Mouse (Mus musculus) limb, embryonic 14.5 days (tissue): ENCODE results near the gene Tenm2. TPM values are rescaled to one million over a fixed set of nuclear protein-coding genes. Genes with fewer than 3 reads are reported as not detected.

Experiments used
- ATAC-seq: fragments of 200-750 bp; cut with Nextera tagmentation; 2 replicates; pipeline ENCODE4 v1.8.0; 2017; ENCODE audit warnings: low read depth, moderate number of reproducible peaks, moderate TSS enrichment; ENCODE audit not compliant: low FRiP score
- DNase-seq: peaks from one replicate; pipeline ENCODE4 v3.0.0-alpha.2; 2015; ENCODE audit warnings: low spot score
- H3K27ac ChIP-seq: fragments of 300-500 bp; sonication (generic); replicated peaks from 2 replicates; pipeline ENCODE4 v1.5.1; 2014; ENCODE audit warnings: low read depth, mild to moderate bottlenecking, low read length, moderate library complexity, mixed read lengths
- H3K27me3 ChIP-seq: fragments of 300-500 bp; sonication (generic); 2 replicates; pipeline ENCODE4 v1.6.1; 2014; ENCODE audit warnings: low read length, mixed read lengths; ENCODE audit not compliant: control insufficient read depth, insufficient read depth
- H3K36me3 ChIP-seq: fragments of 300-500 bp; sonication (generic); 2 replicates; pipeline ENCODE4 v1.6.1; 2014; ENCODE audit warnings: mild to moderate bottlenecking, low read length, moderate library complexity, mixed read lengths; ENCODE audit not compliant: control insufficient read depth, insufficient read depth
- H3K4me1 ChIP-seq: fragments of 300-500 bp; sonication (generic); 2 replicates; pipeline ENCODE4 v1.6.1; 2014; ENCODE audit warnings: antibody characterized with exemption, low read length, mixed read lengths; ENCODE audit not compliant: control insufficient read depth, insufficient read depth
- H3K4me2 ChIP-seq: fragments of 300-500 bp; sonication (generic); replicated peaks from 2 replicates; pipeline ENCODE4 v1.6.1; 2014; ENCODE audit warnings: low read depth, mild to moderate bottlenecking, low read length, moderate library complexity; ENCODE audit not compliant: severe bottlenecking
- H3K4me3 ChIP-seq: fragments of 300-500 bp; sonication (generic); replicated peaks from 2 replicates; pipeline ENCODE4 v1.5.1; 2014; ENCODE audit warnings: low read length
- H3K9ac ChIP-seq: fragments of 300-500 bp; sonication (generic); 2 replicates; pipeline ENCODE4 v1.6.1; 2014; ENCODE audit warnings: mild to moderate bottlenecking, low read depth, low read length, moderate library complexity; ENCODE audit not compliant: severe bottlenecking
- H3K9me3 ChIP-seq: fragments of 300-500 bp; sonication (generic); 2 replicates; pipeline ENCODE4 v1.6.1; 2016; ENCODE audit warnings: low read length; ENCODE audit not compliant: control insufficient read depth
- POLR2A ChIP-seq: fragments of 200-500 bp; IDR thresholded peaks from 2 replicates; pipeline ENCODE4 v1.8.0; 2012; ENCODE audit warnings: inconsistent platforms, mild to moderate bottlenecking, moderate library complexity, borderline replicate concordance; ENCODE audit not compliant: insufficient read depth, insufficient read length; ENCODE audit errors: extremely low read depth
- WGBS: fragments of 180-500 bp; shearing (Covaris S2); extraction: QIAGEN DNeasy Blood & Tissue Kit; methylation state at CpG from one replicate; pipeline ENCODE4 v1.1.7; 2014; 5-methylcytosine and 5-hydroxymethylcytosine counted together
- polyA plus RNA-seq, 2 experiments: library from polyadenylated mRNA; depleted of rRNA in 1 of 2; stranded (reverse) in 1 of 2; unstranded in 1 of 2; fragments of >200 nt; fragmentation: Nextera tagmentation in 1 of 2; extraction: Ambion mirVana in 1 of 2; gene quantifications; 2 replicates each; pipeline versions ENCODE4 v1.2.1 to v1.2.3; 2012 to 2014

Gene Tenm2
- polyA plus RNA-seq, 2 experiments = 3.7 to 5.6 TPM

GRCm38 (mm10) chr11:36488666-36489065, 747.1 kb downstream of the Tenm2 start:
- H3K27ac ChIP-seq = no peak overlapping the region
- no peak overlapping the region for H3K4me3 ChIP-seq
- no peak for DNase-seq
- no peaks in the 10 kb centered on the region for H3K36me3 ChIP-seq
- ATAC-seq = no peak
- no peak overlapping the region for H3K9ac ChIP-seq
- H3K27me3 ChIP-seq = no peaks in the 10 kb centered on the region
- H3K4me2 ChIP-seq = no peak overlapping the region
- H3K9me3 ChIP-seq = no peaks in the 10 kb centered on the region
- no peak for TF ChIP-seq POLR2A
- H3K4me1 ChIP-seq = 0 out of 2 replicates have a peak, but pooled peaks cover 2% of the 10 kb centered on the region
- 70% methylated on average over 4 of the region's 4 CpGs for WGBS

- Histone ChIP-seq H3K4me1 (0 out of 2 replicates have a peak, but pooled peaks cover 2% of the 10 kb centered on the region), H3K36me3 (no peaks in the 10 kb centered on the region), H3K4me3 (no peak overlapping the region)
These were observed 749.7 kb downstream of the Tenm2 start for GRCm38 (mm10) chr11:36486092-36486491.

GRCm38 (mm10) chr11:36484466-36485069, 751.2 kb downstream of the Tenm2 start:
- Histone ChIP-seq H3K4me1 (no peaks in the 10 kb centered on the region), H3K4me2 (no peak overlapping the region), H3K9me3 (no peaks in the 10 kb centered on the region), H3K27ac (no peak overlapping the region), H3K4me3 (no peak overlapping the region), H3K27me3 (no peaks in the 10 kb centered on the region), H3K9ac (no peak overlapping the region), H3K36me3 (no peaks in the 10 kb centered on the region)
- ATAC-seq (no peak), DNase-seq (no peak)
- TF ChIP-seq POLR2A = no peak
- 36% methylated on average over 8 of the region's 8 CpGs for WGBS

More at GRCm38 (mm10) chr11:36486092-36486491, 749.7 kb downstream of the Tenm2 start:
- Histone ChIP-seq H3K4me2 (no peak overlapping the region), H3K27me3 (no peaks in the 10 kb centered on the region), H3K9me3 (no peaks in the 10 kb centered on the region), H3K9ac (no peak overlapping the region), H3K27ac (no peak overlapping the region)
- DNase-seq (no peak), ATAC-seq (no peak)
- WGBS = 68% methylated on average over 12 of the region's 12 CpGs
- TF ChIP-seq POLR2A = no peak

- Histone ChIP-seq H3K36me3 (no peaks in the 10 kb centered on the region), H3K4me3 (no peak overlapping the region), H3K9ac (no peak overlapping the region), H3K27ac (no peak overlapping the region), H3K4me2 (no peak overlapping the region), H3K9me3 (no peaks in the 10 kb centered on the region), H3K27me3 (no peaks in the 10 kb centered on the region), H3K4me1 (no peaks in the 10 kb centered on the region)
- WGBS = 91% methylated on average over 8 of the region's 8 CpGs
- ATAC-seq = no peak
- no peak for DNase-seq
- no peak for TF ChIP-seq POLR2A
These were observed 753.6 kb downstream of the Tenm2 start for GRCm38 (mm10) chr11:36482136-36482535.

- H3K27ac ChIP-seq = no peak overlapping the region
- no peak for TF ChIP-seq POLR2A
- ATAC-seq (no peak), DNase-seq (no peak)
- no peaks in the 10 kb centered on the region for H3K9me3 ChIP-seq
- H3K36me3 ChIP-seq = no peaks in the 10 kb centered on the region
- no peak overlapping the region for H3K4me2 ChIP-seq
- H3K27me3 ChIP-seq = no peaks in the 10 kb centered on the region
- H3K4me3 ChIP-seq = no peak overlapping the region
- 70% methylated on average over 7 of the region's 7 CpGs for WGBS
- no peak overlapping the region for H3K9ac ChIP-seq
- H3K4me1 ChIP-seq = no peaks in the 10 kb centered on the region
These were observed 754.2 kb downstream of the Tenm2 start for GRCm38 (mm10) chr11:36481524-36481923.

GRCm38 (mm10) chr11:36481086-36481485, 754.7 kb downstream of the Tenm2 start:
- TF ChIP-seq POLR2A = no peak
- ATAC-seq (no peak), DNase-seq (no peak)
- H3K9me3 ChIP-seq = no peaks in the 10 kb centered on the region
- H3K27me3 ChIP-seq = no peaks in the 10 kb centered on the region
- WGBS = 85% methylated on average over 5 of the region's 5 CpGs
- H3K4me3 ChIP-seq = no peak overlapping the region
- no peaks in the 10 kb centered on the region for H3K4me1 ChIP-seq
- H3K4me2 ChIP-seq = no peak overlapping the region
- no peak overlapping the region for H3K9ac ChIP-seq
- H3K27ac ChIP-seq = no peak overlapping the region
- no peaks in the 10 kb centered on the region for H3K36me3 ChIP-seq
